ENCODE assay signal across 12 mouse cellular contexts in the genomic region with DNA sequence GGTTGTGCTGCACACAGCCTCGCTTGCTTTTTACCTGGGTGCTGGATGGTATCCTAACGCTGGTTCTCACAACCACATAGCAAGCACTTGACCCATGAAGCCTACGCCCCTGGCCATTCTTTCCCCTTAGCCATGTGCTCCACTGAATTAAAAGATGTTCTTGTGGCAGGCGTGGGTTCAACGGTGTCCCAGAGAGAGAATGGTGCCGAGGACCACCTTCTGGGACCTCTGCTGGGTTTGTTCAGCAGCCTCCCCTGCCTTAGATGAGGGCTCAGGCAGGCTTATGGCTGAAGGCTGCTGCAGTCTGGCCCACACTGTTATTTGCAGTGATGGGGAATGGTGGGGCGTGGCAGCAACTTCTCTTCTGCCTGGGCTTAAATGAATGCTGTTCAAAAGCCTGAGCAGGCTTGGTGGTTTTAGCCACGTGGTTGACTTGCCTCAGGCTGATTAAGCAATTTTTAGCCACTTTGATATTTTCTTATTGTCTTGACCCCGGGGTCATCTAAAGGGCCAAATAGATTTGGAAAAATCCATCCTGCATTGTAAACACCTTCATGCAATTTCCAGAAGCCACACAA.
"Had no signal": no experiment of that assay in that cellular context is flagged by ENCODE, and none has a peak within 500 bp of the region (broad histone marks: within the 10 kb centered on the region; RNA-seq: fewer than 3 reads in every experiment).

No protein-coding gene starts in this region.

- ATAC-seq: liver, postnatal 0 days; midbrain, embryonic 13.5 days had no signal

- DNase-seq: kidney, adult 18-20 months; kidney, postnatal 10 days; kidney, postnatal 4 days; liver; liver, embryonic 13.5 days; liver, postnatal 0 days; lung, postnatal 14 days; right cerebral cortex, adult 18-20 months; right cerebral cortex, postnatal 25 days; thymus, adult 2 months; thymus, postnatal 25 days had no signal
